Mouse (Mus musculus) cerebellum, adult 2 months (tissue): ENCODE data around the gene Gls.

ENCODE experiments used
- CTCF ChIP-seq: fragments of 200-500 bp; IDR thresholded peaks from 2 replicates; pipeline ENCODE4 v1.5.1; 2011; ENCODE audit warnings: low read depth, mild to moderate bottlenecking, control low read depth, low read length, moderate library complexity, borderline replicate concordance; ENCODE audit not compliant: insufficient read depth
- POLR2A ChIP-seq: fragments of 200-500 bp; IDR thresholded peaks from 2 replicates; pipeline ENCODE4 v1.6.1; 2011; ENCODE audit warnings: low read length, control low read depth, borderline replicate concordance; ENCODE audit not compliant: insufficient read depth

- TF ChIP-seq CTCF, result no peak
- TF ChIP-seq POLR2A, result no peak
Measured at GRCm38 (mm10) chr1:52156351-52156750, 76.7 kb downstream of the Gls start.
